Mouse (Mus musculus) MEL (cell line): ENCODE results near the gene Ryk. TPM values are rescaled to one million over a fixed set of nuclear protein-coding genes. Genes with fewer than 3 reads are reported as not detected.

Source experiments
- DNase-seq: peaks from one replicate; pipeline ENCODE4 v3.0.0; 2011; ENCODE audit warnings: low read depth, low spot score
- H3K27ac ChIP-seq: 2 replicates; pipeline ENCODE4 v1.5.1; 2012; ENCODE audit warnings: low read depth, mild to moderate bottlenecking, control low read depth, low read length, moderate library complexity; ENCODE audit not compliant: control insufficient read depth
- H3K27me3 ChIP-seq, 2 experiments: fragments of 150-350 bp in 1 of 2; sonication (generic) in 1 of 2; 2 replicates each; pipeline ENCODE4 v1.6.1; 2012; ENCODE audit warnings: low read length in 2 of 2, mild to moderate bottlenecking in 2 of 2, improper control_type of control experiment in 1 of 2, moderate library complexity in 1 of 2; ENCODE audit not compliant: insufficient read depth in 2 of 2, control insufficient read depth in 1 of 2
- H3K36me3 ChIP-seq, 2 experiments: 2 replicates each; pipeline ENCODE4 v1.6.1; 2012 to 2014; ENCODE audit warnings: low read length in 2 of 2, improper control_type of control experiment in 1 of 2, inconsistent platforms in 1 of 2, mild to moderate bottlenecking in 1 of 2; ENCODE audit not compliant: insufficient read depth in 2 of 2, control insufficient read depth in 1 of 2
- H3K4me1 ChIP-seq, 2 experiments: fragments of 150-350 bp in 1 of 2; sonication (generic) in 1 of 2; 2 replicates each; pipeline ENCODE4 v1.6.1; 2012; ENCODE audit warnings: low read length in 2 of 2, improper control_type of control experiment in 1 of 2, mild to moderate bottlenecking in 1 of 2; ENCODE audit not compliant: insufficient read depth in 2 of 2, control insufficient read depth in 1 of 2
- H3K4me3 ChIP-seq, 2 experiments: fragments of 150-350 bp in 1 of 2; sonication (generic) in 1 of 2; 2 replicates each; pipeline ENCODE4 v1.5.1; 2012; ENCODE audit warnings: low read depth in 2 of 2, low read length in 2 of 2, mild to moderate bottlenecking in 2 of 2, moderate library complexity in 2 of 2, control low read depth in 1 of 2, improper control_type of control experiment in 1 of 2; ENCODE audit not compliant: control insufficient read depth in 1 of 2, insufficient read depth in 1 of 2
- H3K79me2 ChIP-seq: 2 replicates; pipeline ENCODE4 v1.6.1; 2012; ENCODE audit warnings: mild to moderate bottlenecking, low read length, moderate library complexity; ENCODE audit not compliant: control insufficient read depth, poor library complexity, insufficient read depth
- H3K9ac ChIP-seq: 2 replicates; pipeline ENCODE4 v1.6.1; 2012; ENCODE audit warnings: low read depth, mild to moderate bottlenecking, control low read depth, low read length, moderate library complexity; ENCODE audit not compliant: control insufficient read depth, poor library complexity, severe bottlenecking
- H3K9me3 ChIP-seq: fragments of 150-350 bp; sonication (generic); replicated peaks from 2 replicates; pipeline ENCODE4 v1.6.1; 2012; ENCODE audit warnings: mild to moderate bottlenecking, low read length, improper control_type of control experiment, moderate library complexity; ENCODE audit not compliant: insufficient read depth
- CHD1 ChIP-seq: IDR thresholded peaks from 2 replicates; pipeline ENCODE4 v1.6.1; 2012; ENCODE audit warnings: low read depth, mild to moderate bottlenecking, inconsistent platforms, low read length, improper control_type of control experiment
- ETS1 ChIP-seq: IDR thresholded peaks from 2 replicates; pipeline ENCODE4 v1.6.1; 2012; ENCODE audit warnings: low read depth, mild to moderate bottlenecking, inconsistent platforms, low read length, improper control_type of control experiment, moderate library complexity
- GABPA ChIP-seq: IDR thresholded peaks from 2 replicates; pipeline ENCODE4 v1.6.1; 2012; ENCODE audit warnings: low read depth, mild to moderate bottlenecking, inconsistent platforms, low read length, improper control_type of control experiment, moderate library complexity
- GATA1 ChIP-seq: IDR thresholded peaks from 2 replicates; pipeline ENCODE4 v1.6.1; 2011; ENCODE audit warnings: low read depth, low read length, improper control_type of control experiment
- MAX ChIP-seq: IDR thresholded peaks from 2 replicates; pipeline ENCODE4 v1.6.1; 2011; ENCODE audit warnings: low read length, improper control_type of control experiment
- MYC ChIP-seq: IDR thresholded peaks from 2 replicates; pipeline ENCODE4 v1.6.1; 2011; ENCODE audit warnings: low read depth, mild to moderate bottlenecking, low read length, improper control_type of control experiment, moderate library complexity
- NRF1 ChIP-seq: IDR thresholded peaks from 2 replicates; pipeline ENCODE4 v1.6.1; 2014; ENCODE audit warnings: low read depth, mild to moderate bottlenecking, inconsistent platforms, low read length, improper control_type of control experiment, moderate library complexity; ENCODE audit not compliant: poor library complexity, insufficient read depth, severe bottlenecking
- POLR2A ChIP-seq, 2 experiments: IDR thresholded peaks; 2 replicates each; pipeline ENCODE4 v1.6.1; 2011 to 2012; ENCODE audit warnings: low read length in 2 of 2, mild to moderate bottlenecking in 2 of 2, control low read depth in 1 of 2, improper control_type of control experiment in 1 of 2, low read depth in 1 of 2, moderate library complexity in 1 of 2; ENCODE audit not compliant: control insufficient read depth in 1 of 2, insufficient read depth in 1 of 2, poor library complexity in 1 of 2
- POLR2AphosphoS5 ChIP-seq: IDR thresholded peaks from 2 replicates; pipeline ENCODE4 v1.6.1; 2012; ENCODE audit warnings: low read depth, borderline replicate concordance, mild to moderate bottlenecking, inconsistent platforms, low read length, moderate library complexity, mixed read lengths
- RCOR1 ChIP-seq: IDR thresholded peaks from 2 replicates; pipeline ENCODE4 v1.6.1; 2012; ENCODE audit warnings: low read depth, mild to moderate bottlenecking, inconsistent platforms, low read length, improper control_type of control experiment
- SIN3A ChIP-seq: IDR thresholded peaks from 2 replicates; pipeline ENCODE4 v1.6.1; 2012; ENCODE audit warnings: low read length, improper control_type of control experiment, inconsistent platforms
- TCF12 ChIP-seq: IDR thresholded peaks from 2 replicates; pipeline ENCODE4 v1.6.1; 2014; ENCODE audit warnings: low read depth, mild to moderate bottlenecking, inconsistent platforms, low read length, improper control_type of control experiment, moderate library complexity
- USF1 ChIP-seq: IDR thresholded peaks from 2 replicates; pipeline ENCODE4 v1.6.1; 2014; ENCODE audit warnings: low read depth, mild to moderate bottlenecking, inconsistent platforms, low read length, improper control_type of control experiment, moderate library complexity
- ZC3H11A ChIP-seq: IDR thresholded peaks from 2 replicates; pipeline ENCODE4 v1.6.1; 2012; ENCODE audit warnings: low read depth, mild to moderate bottlenecking, inconsistent platforms, low read length, improper control_type of control experiment
- polyA plus RNA-seq, 2 experiments: library from polyadenylated mRNA; stranded (reverse) in 1 of 2; unstranded in 1 of 2; fragments of >175 nt in 1 of 2; fragments of >200 nt in 1 of 2; gene quantifications; 2 replicates each; pipeline versions ENCODE4 v1.2.1 to v1.2.4; 2012; ENCODE audit warnings: low replicate concordance in 2 of 2, low read depth in 1 of 2; ENCODE audit not compliant: insufficient read length in 2 of 2, insufficient read depth in 1 of 2, missing spikeins in 1 of 2
- total RNA-seq: library from RNA; depleted of rRNA; stranded (reverse); fragments of 300-350 nt; gene quantifications from 2 replicates; pipeline ENCODE4 v1.2.3, GENCODE M21; 2012

The Ryk gene
- total and polyA plus RNA-seq, 3 experiments = 46.0 to 47.3 (median 46.4) TPM

GRCm38 (mm10) chr9:102922866-102923434 is 88.2 kb downstream of the Ryk start:
- Histone ChIP-seq H3K9ac (no peak overlapping the region), H3K27ac (no peak overlapping the region), H3K9me3 (no peaks in the 10 kb centered on the region), H3K27me3 (no peaks in the 10 kb centered on the region), H3K36me3 (peaks cover 0 to 9% of the 10 kb centered on the region in 2 experiments; a peak in 2 of 4 replicates), H3K79me2 (no peaks in the 10 kb centered on the region), H3K4me3 (no peak overlapping the region), H3K4me1 (peaks cover 4 to 14% of the 10 kb centered on the region in 2 experiments)
- TF ChIP-seq SIN3A (no peak), MAX (no peak), USF1 (no peak), CHD1 (no peak), NRF1 (no peak), GABPA (no peak), ZC3H11A (no peak), POLR2A (IDR thresholded peaks at IDR 0.05; ENCODE audit: control insufficient read depth in 1 of 2, insufficient read depth in 1 of 2, low read depth in 1 of 2, low read length in 2 of 2, poor library complexity in 1 of 2) (no peak)
- DNase-seq = no peak

DNA sequence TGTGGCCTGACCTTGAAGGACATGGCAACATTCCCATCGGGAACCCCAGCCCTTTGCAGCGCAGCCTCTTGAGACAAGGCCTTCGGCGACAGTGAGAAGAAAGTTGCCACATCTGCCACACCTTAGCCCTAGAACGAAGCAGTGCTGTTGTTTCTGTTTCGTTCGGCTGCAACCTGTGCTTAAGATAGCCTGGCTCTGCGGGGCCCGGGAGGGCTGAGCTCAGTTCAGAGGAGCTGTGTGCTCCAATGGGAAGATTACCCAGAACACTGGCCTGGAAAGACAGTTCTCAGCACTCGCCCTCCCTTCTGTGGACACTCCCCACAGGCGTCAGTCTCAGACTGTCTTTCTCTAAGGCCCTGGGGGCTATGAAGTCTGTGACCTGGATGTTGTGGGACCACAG is 89.1 kb downstream of the Ryk start:
- Histone ChIP-seq H3K27me3 (no peaks in the 10 kb centered on the region), H3K9ac (no peak overlapping the region), H3K4me3 (no peak overlapping the region), H3K79me2 (no peaks in the 10 kb centered on the region), H3K9me3 (no peaks in the 10 kb centered on the region), H3K4me1 (peaks cover 4 to 14% of the 10 kb centered on the region in 2 experiments), H3K36me3 (peaks cover 0 to 9% of the 10 kb centered on the region in 2 experiments; a peak in 2 of 4 replicates), H3K27ac (no peak overlapping the region)
- DNase-seq = no peak
- TF ChIP-seq TCF12 (no peak), POLR2AphosphoS5 (no peak), MYC (no peak), RCOR1 (no peak), GATA1 (no peak), ETS1 (no peak)
